In genomic region chr12:3550280-3550679, GRCm38 (mm10) we compare ENCODE assay signal across 8 mouse cellular contexts. TPM values are rescaled to one million over a fixed set of nuclear protein-coding genes. Genes with fewer than 3 reads are reported as not detected.
A peak's percentile ranks its signal among the peaks of the same experiment; 100 is the strongest.
DNase-seq lines count a peak whose midpoint lies in the region; ATAC-seq lines count a peak whose summit lies in the region.

No protein-coding gene starts in this region.

- ATAC-seq in CD4-positive, CD25-positive, alpha-beta regulatory T cell, adult 4 months: no peak
- no peak for ATAC-seq in midbrain, embryonic 15.5 days (replicated peaks)

- H3K9ac ChIP-seq in midbrain, embryonic 15.5 days: no peak overlapping the region

- H3K4me3 ChIP-seq in midbrain, embryonic 10.5 days: peak overlapping the region; percentile 34
- no peak overlapping the region for H3K4me3 ChIP-seq in midbrain, embryonic 15.5 days

- peak overlapping the region; percentile 67 for H3K27ac ChIP-seq in midbrain, embryonic 10.5 days (replicated peaks)
- H3K27ac ChIP-seq in midbrain, embryonic 15.5 days: no peak overlapping the region

- DNase-seq in CD4-positive, CD25-positive, alpha-beta regulatory T cell, adult 2 months (ENCODE audit: low read depth, low spot score): peak; percentile 35
- peak; percentile 66 for DNase-seq in midbrain, embryonic 10.5 days (ENCODE audit: low spot score)
- peak; percentile 48 for DNase-seq in forelimb bud, embryonic 11.5 days (ENCODE audit: low read depth, low spot score)
- DNase-seq in lung, postnatal 10 days: peak; percentile 33
- DNase-seq in layer of hippocampus, postnatal 36 days: no peak
- DNase-seq in left cerebral cortex, postnatal 36 days (ENCODE audit: low spot score in 2 of 2): no peak

- no peaks in the 10 kb centered on the region for H3K36me3 ChIP-seq in midbrain, embryonic 10.5 days
- no peaks in the 10 kb centered on the region for H3K36me3 ChIP-seq in midbrain, embryonic 15.5 days (replicated peaks)

- no peaks in the 10 kb centered on the region for H3K9me3 ChIP-seq in midbrain, embryonic 10.5 days (replicated peaks)
- H3K9me3 ChIP-seq in midbrain, embryonic 15.5 days: no peaks in the 10 kb centered on the region

- WGBS in midbrain, embryonic 10.5 days: 7% methylated on average over 13 of the region's 13 CpGs
- 8% methylated on average over 12 of the region's 13 CpGs for WGBS in midbrain, embryonic 15.5 days

- no peaks in the 10 kb centered on the region for H3K27me3 ChIP-seq in midbrain, embryonic 10.5 days (ENCODE audit: low read depth, poor library complexity, severe bottlenecking)
- no peaks in the 10 kb centered on the region for H3K27me3 ChIP-seq in midbrain, embryonic 15.5 days (replicated peaks)

- no peak overlapping the region for H3K4me2 ChIP-seq in midbrain, embryonic 15.5 days

- intact Hi-C loops in left cerebral cortex, postnatal 36 days (cut with DNase I): no loop called here

- peaks cover 25% of the 10 kb centered on the region for H3K4me1 ChIP-seq in midbrain, embryonic 10.5 days
- peaks cover 6% of the 10 kb centered on the region; the same call in 1 of the 2 replicates for H3K4me1 ChIP-seq in midbrain, embryonic 15.5 days

RNA-seq across cellular contexts. Expression of gene Dtnb, which starts 21.9 kb away (rescaled TPM):
- 10 to 100 TPM; 25.4 to 28.0 TPM for polyA plus RNA-seq in CD4-positive, CD25-positive, alpha-beta regulatory T cell, adult 4 months (2017; shearing (Covaris generic))
- 26.3 and 30.6 TPM in 2 replicates for polyA plus RNA-seq in midbrain, embryonic 10.5 days (2016; fragmentation: Nextera tagmentation; extraction: Ambion mirVana)
- 48.7 and 54.1 TPM in 2 replicates for polyA plus RNA-seq in midbrain, embryonic 15.5 days (2015; fragmentation: Nextera tagmentation; extraction: Ambion mirVana)
- 100 to 1,000 TPM; 116 to 118 TPM for total RNA-seq in layer of hippocampus, postnatal 36 days (2021)
- total RNA-seq in left cerebral cortex, postnatal 36 days (2021): 100 to 1,000 TPM; 120 TPM

Comparison
In these comparisons a context has a peak if more than half of its experiments do, and no peak if none do; other contexts are left out.
1. DNase-seq: peak in CD4-positive, CD25-positive, alpha-beta regulatory T cell, adult 2 months (single experiment), midbrain, embryonic 10.5 days (single experiment), forelimb bud, embryonic 11.5 days (single experiment) and lung, postnatal 10 days (single experiment); none in layer of hippocampus, postnatal 36 days (0 of 2) and left cerebral cortex, postnatal 36 days (0 of 2).